Mouse (Mus musculus) heart, embryonic 14.5 days (tissue): ENCODE results near the gene Phldb1. TPM values are rescaled to one million over a fixed set of nuclear protein-coding genes. Genes with fewer than 3 reads are reported as not detected.

Experiments
- ATAC-seq: fragments of 200-750 bp; cut with Nextera tagmentation; 2 replicates; pipeline ENCODE4 v1.8.0; 2017; ENCODE audit warnings: low read depth, moderate TSS enrichment; ENCODE audit not compliant: insufficient number of reproducible peaks, insufficient read depth, low FRiP score
- H3K27ac ChIP-seq, 2 experiments: fragments of 200-500 bp in 1 of 2; fragments of 300-500 bp in 1 of 2; sonication (generic) in 1 of 2; replicated peaks in 1 of 2; 2 replicates each; pipeline ENCODE4 v1.5.1; 2012 to 2014; ENCODE audit warnings: low read depth in 2 of 2, low read length in 2 of 2, control low read depth in 1 of 2, mild to moderate bottlenecking in 1 of 2, mixed read lengths in 1 of 2; ENCODE audit not compliant: control insufficient read depth in 1 of 2, insufficient read depth in 1 of 2
- H3K27me3 ChIP-seq: fragments of 300-500 bp; sonication (generic); 2 replicates; pipeline ENCODE4 v1.6.1; 2014; ENCODE audit warnings: mild to moderate bottlenecking, low read length, control low read depth; ENCODE audit not compliant: control insufficient read depth, insufficient read depth
- H3K36me3 ChIP-seq: fragments of 300-500 bp; sonication (generic); 2 replicates; pipeline ENCODE4 v1.6.1; 2014; ENCODE audit warnings: mild to moderate bottlenecking, control low read depth, low read length, mixed read lengths; ENCODE audit not compliant: control insufficient read depth, insufficient read depth
- H3K4me1 ChIP-seq, 2 experiments: fragments of 200-500 bp in 1 of 2; fragments of 300-500 bp in 1 of 2; sonication (generic) in 1 of 2; 2 replicates each; pipeline ENCODE4 v1.6.1; 2012 to 2014; ENCODE audit warnings: low read length in 2 of 2, control low read depth in 1 of 2, mixed read lengths in 1 of 2; ENCODE audit not compliant: control insufficient read depth in 2 of 2, insufficient read depth in 2 of 2
- H3K4me2 ChIP-seq: fragments of 300-500 bp; sonication (generic); 2 replicates; pipeline ENCODE4 v1.6.1; 2014; ENCODE audit warnings: mild to moderate bottlenecking, low read length
- H3K4me3 ChIP-seq, 2 experiments: fragments of 200-500 bp in 1 of 2; fragments of 300-500 bp in 1 of 2; sonication (generic) in 1 of 2; 2 replicates each; pipeline ENCODE4 v1.5.1; 2012 to 2014; ENCODE audit warnings: low read length in 2 of 2, mild to moderate bottlenecking in 2 of 2, control low read depth in 1 of 2, low read depth in 1 of 2, moderate library complexity in 1 of 2; ENCODE audit not compliant: control insufficient read depth in 1 of 2, insufficient read depth in 1 of 2
- H3K9ac ChIP-seq: fragments of 300-500 bp; sonication (generic); 2 replicates; pipeline ENCODE4 v1.6.1; 2014; ENCODE audit warnings: mild to moderate bottlenecking, low read length
- H3K9me3 ChIP-seq: fragments of 300-500 bp; sonication (generic); 2 replicates; pipeline ENCODE4 v1.6.1; 2016; ENCODE audit warnings: low read length, control low read depth; ENCODE audit not compliant: control insufficient read depth
- WGBS: fragments of 180-500 bp; shearing (Covaris S2); extraction: QIAGEN DNeasy Blood & Tissue Kit; methylation state at CpG from one replicate; pipeline ENCODE4 v1.1.7; 2014; 5-methylcytosine and 5-hydroxymethylcytosine counted together
- polyA plus RNA-seq: library from polyadenylated mRNA; unstranded; fragments of >200 nt; fragmentation: Nextera tagmentation; extraction: Ambion mirVana; gene quantifications from 2 replicates; pipeline ENCODE4 v1.2.1, GENCODE M21; 2014

Gene Phldb1
- polyA plus RNA-seq, 1 experiment from 2014 or later, result 25.4 TPM

- no peaks in the 10 kb centered on the region for H3K9me3 ChIP-seq
- H3K4me2 ChIP-seq, result peak overlapping the region; percentile 82
- H3K9ac ChIP-seq, result peak overlapping the region; percentile 69
- H3K36me3 ChIP-seq, result peaks cover 78% of the 10 kb centered on the region
- peaks cover 14 to 18% of the 10 kb centered on the region in 2 experiments for H3K4me1 ChIP-seq
- H3K27ac ChIP-seq, result peak overlapping the region in 1 of 2 experiments; percentile 48; a peak in 1 of 4 replicates
- ATAC-seq, result no peak
- H3K4me3 ChIP-seq, result peak overlapping the region; percentile 50 to 54
- 29% methylated on average over 28 of the region's 28 CpGs for WGBS
- no peaks in the 10 kb centered on the region for H3K27me3 ChIP-seq
Observed at GRCm38 (mm10) chr9:44707749-44708428, 27.1 kb downstream of the Phldb1 start.

DNA sequence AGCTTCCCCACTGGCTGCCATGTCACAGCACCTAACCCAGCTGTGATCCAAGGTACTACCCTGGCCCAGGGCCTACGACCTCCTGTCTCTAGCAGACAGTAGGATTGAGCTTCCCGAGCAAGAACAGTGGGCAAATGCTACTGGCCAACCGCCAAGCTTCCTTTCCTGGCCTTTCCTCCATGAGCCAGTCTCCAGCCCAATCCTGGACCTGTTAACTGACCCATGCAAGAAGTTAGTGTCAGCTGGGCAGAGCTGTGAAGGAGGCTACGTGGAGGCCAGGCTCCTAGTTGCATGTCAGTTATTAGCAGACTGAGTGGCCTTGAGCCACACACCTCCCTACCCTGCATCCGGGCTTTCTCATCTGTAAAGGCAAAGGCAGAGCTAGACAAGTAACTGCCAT, 35.3 kb downstream of the Phldb1 start:
- Histone ChIP-seq H3K9ac (no peak overlapping the region), H3K9me3 (no peaks in the 10 kb centered on the region), H3K4me1 (no peaks in the 10 kb centered on the region), H3K36me3 (peaks cover 100% of the 10 kb centered on the region), H3K4me3 (no peak overlapping the region), H3K4me2 (no peak overlapping the region), H3K27me3 (no peaks in the 10 kb centered on the region), H3K27ac (no peak overlapping the region)
- ATAC-seq, result no peak
- 80% methylated on average over 5 of the region's 5 CpGs for WGBS

- Histone ChIP-seq H3K36me3 (peaks cover 100% of the 10 kb centered on the region), H3K4me1 (no peaks in the 10 kb centered on the region), H3K4me3 (no peak overlapping the region), H3K9ac (no peak overlapping the region), H3K27me3 (no peaks in the 10 kb centered on the region), H3K4me2 (no peak overlapping the region), H3K9me3 (no peaks in the 10 kb centered on the region), H3K27ac (no peak overlapping the region)
- no peak for ATAC-seq
- 86% methylated on average over 10 of the region's 10 CpGs for WGBS
Observed at GRCm38 (mm10) chr9:44699196-44699595, 35.8 kb downstream of the Phldb1 start.

- 89% methylated on average over 16 of the region's 16 CpGs for WGBS
Observed at GRCm38 (mm10) chr9:44697866-44698265, 37.1 kb downstream of the Phldb1 start.

GRCm38 (mm10) chr9:44693071-44693470, 41.9 kb downstream of the Phldb1 start:
- H3K9ac ChIP-seq, result no peak overlapping the region
- H3K9me3 ChIP-seq, result no peaks in the 10 kb centered on the region
- H3K27me3 ChIP-seq, result no peaks in the 10 kb centered on the region
- peaks cover 77% of the 10 kb centered on the region for H3K36me3 ChIP-seq
- H3K4me1 ChIP-seq, result peaks cover 15 to 17% of the 10 kb centered on the region in 2 experiments
- no peak overlapping the region for H3K4me2 ChIP-seq
- 80% methylated on average over 11 of the region's 11 CpGs for WGBS
- no peak for ATAC-seq
- H3K27ac ChIP-seq, result no peak overlapping the region
- H3K4me3 ChIP-seq, result no peak overlapping the region

More at GRCm38 (mm10) chr9:44697866-44698265, 37.1 kb downstream of the Phldb1 start:
- Histone ChIP-seq H3K9me3 (no peaks in the 10 kb centered on the region), H3K27me3 (no peaks in the 10 kb centered on the region), H3K27ac (no peak overlapping the region), H3K4me1 (no peaks in the 10 kb centered on the region), H3K4me3 (no peak overlapping the region), H3K36me3 (peaks cover 100% of the 10 kb centered on the region), H3K9ac (no peak overlapping the region), H3K4me2 (no peak overlapping the region)
- no peak for ATAC-seq

DNA sequence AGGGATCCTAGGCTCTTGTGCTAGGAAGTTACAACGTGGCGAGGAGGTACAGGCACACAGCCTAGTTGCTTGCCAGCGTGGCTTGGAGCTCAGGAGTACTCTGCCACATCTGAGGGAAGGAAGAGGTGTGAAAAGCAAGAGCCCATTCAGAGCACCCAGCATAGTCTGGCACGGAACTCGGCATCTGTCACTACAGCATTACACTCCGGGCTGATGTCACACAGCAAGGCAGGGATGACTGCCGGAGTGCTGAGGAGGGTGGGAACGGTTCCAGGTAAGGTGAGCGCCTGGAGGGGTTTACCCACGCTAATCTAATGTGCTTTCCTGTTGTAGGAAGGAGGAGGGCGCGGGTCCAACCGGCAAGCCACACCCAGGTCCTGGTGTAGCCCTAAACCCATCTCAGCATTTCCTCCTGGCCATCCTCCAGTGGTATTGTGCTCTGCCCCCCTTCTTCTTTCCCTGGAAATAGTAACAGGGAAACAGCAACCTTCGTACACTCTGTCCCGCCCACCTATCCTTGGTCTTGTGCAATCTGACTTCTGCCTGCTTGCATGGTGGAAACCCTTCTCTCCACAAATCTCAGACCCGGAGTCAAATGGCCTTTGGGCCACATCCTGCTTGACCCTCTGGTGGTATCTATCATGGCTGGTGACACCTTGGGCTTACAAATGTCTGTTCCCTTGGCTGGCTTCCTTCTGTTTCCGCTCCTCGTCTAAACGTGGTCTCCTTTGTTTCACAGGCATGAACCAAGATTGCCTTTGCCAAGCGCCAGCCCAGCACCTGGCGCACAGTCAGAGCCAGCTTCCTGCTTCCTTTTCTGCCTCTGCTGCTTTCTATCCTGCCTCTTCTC, 43.1 kb downstream of the Phldb1 start:
- Histone ChIP-seq H3K27ac (peak overlapping the region; percentile 35 to 67; a peak in 3 of 4 replicates), H3K36me3 (peaks cover 77% of the 10 kb centered on the region), H3K4me1 (peaks cover 15 to 17% of the 10 kb centered on the region in 2 experiments), H3K4me2 (no peak overlapping the region), H3K27me3 (no peaks in the 10 kb centered on the region), H3K9ac (no peak overlapping the region), H3K9me3 (no peaks in the 10 kb centered on the region), H3K4me3 (no peak overlapping the region)
- ATAC-seq, result peak; percentile 36
- 51% methylated on average over 21 of the region's 21 CpGs for WGBS

GRCm38 (mm10) chr9:44690641-44691040, 44.4 kb downstream of the Phldb1 start:
- no peak for ATAC-seq
- Histone ChIP-seq H3K4me2 (no peak overlapping the region), H3K4me1 (peaks cover 15 to 17% of the 10 kb centered on the region in 2 experiments), H3K4me3 (no peak overlapping the region), H3K9ac (no peak overlapping the region), H3K36me3 (peaks cover 71% of the 10 kb centered on the region), H3K9me3 (no peaks in the 10 kb centered on the region), H3K27me3 (no peaks in the 10 kb centered on the region), H3K27ac (no peak overlapping the region)
- WGBS, result 41% methylated on average over 7 of the region's 7 CpGs
